16 mouse cellular contexts compared by ENCODE assay signal in the genomic region with DNA sequence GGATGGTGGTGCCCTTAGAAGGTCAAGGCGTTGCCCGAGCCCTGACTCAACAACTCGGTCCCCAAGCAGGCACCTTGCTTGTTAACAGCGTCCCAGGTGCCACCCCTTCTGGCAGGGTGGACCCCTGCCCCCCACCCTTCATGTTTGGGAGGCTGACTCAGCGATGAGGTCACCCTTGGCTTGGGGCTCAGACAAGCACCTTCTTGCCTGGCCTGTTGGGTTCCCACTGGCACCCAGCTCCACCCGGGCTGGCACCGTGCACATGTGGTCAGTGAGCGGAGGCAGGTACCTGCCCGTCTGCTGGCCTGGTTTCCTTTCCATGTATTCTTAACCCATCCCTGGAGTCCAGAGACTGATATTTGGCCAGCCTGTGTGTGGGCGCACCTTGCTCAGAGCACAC.
"Had no signal": no experiment of that assay in that cellular context is flagged by ENCODE, and none has a peak within 500 bp of the region (broad histone marks: within the 10 kb centered on the region; RNA-seq: fewer than 3 reads in every experiment).

No protein-coding gene starts in this region.

- H3K4me1 ChIP-seq: intestine, embryonic 15.5 days; limb, embryonic 15.5 days had no signal

- H3K9ac ChIP-seq: intestine, embryonic 15.5 days; limb, embryonic 12.5 days; limb, embryonic 15.5 days; liver, embryonic 14.5 days; liver, postnatal 0 days; lung, embryonic 14.5 days had no signal

- H3K4me3 ChIP-seq: intestine, embryonic 15.5 days; limb, embryonic 12.5 days; limb, embryonic 15.5 days had no signal

- H3K27me3 ChIP-seq: intestine, embryonic 15.5 days; limb, embryonic 12.5 days; limb, embryonic 15.5 days had no signal

- H3K4me2 ChIP-seq: intestine, embryonic 15.5 days; limb, embryonic 12.5 days; limb, embryonic 15.5 days; liver, embryonic 11.5 days; lung, embryonic 14.5 days; midbrain, embryonic 11.5 days had no signal

- H3K27ac ChIP-seq: intestine, embryonic 15.5 days; limb, embryonic 12.5 days; limb, embryonic 15.5 days; liver, embryonic 14.5 days had no signal

- H3K36me3 ChIP-seq: intestine, embryonic 15.5 days; limb, embryonic 12.5 days; limb, embryonic 15.5 days had no signal

- DNase-seq: kidney, adult 11 months; kidney, adult 8-10 months; kidney, postnatal 14 days; left cerebral cortex, postnatal 4 days; liver, postnatal 0 days; lung, embryonic 14.5 days; lung, postnatal 10 days; lung, postnatal 4 days; midbrain, embryonic 14.5 days; thymus, postnatal 36 days had no signal

- H3K9me3 ChIP-seq: intestine, embryonic 15.5 days; limb, embryonic 12.5 days; limb, embryonic 15.5 days had no signal

- ATAC-seq: intestine, embryonic 15.5 days; liver, postnatal 0 days had no signal
